Mouse (Mus musculus) liver, adult 2 months (tissue): ENCODE results near the gene Meaf6. TPM values are rescaled to one million over a fixed set of nuclear protein-coding genes. Genes with fewer than 3 reads are reported as not detected.

ENCODE experiments used
- DNase-seq: peaks from one replicate; pipeline ENCODE4 v3.0.0-alpha.2; 2011; ENCODE audit warnings: low read depth, low spot score; ENCODE audit errors: extremely low read depth
- H3K27ac ChIP-seq: fragments of 200-500 bp; replicated peaks from 2 replicates; pipeline ENCODE4 v1.5.1; 2012; ENCODE audit warnings: low read depth, mild to moderate bottlenecking, control low read depth, inconsistent platforms, low read length; ENCODE audit not compliant: insufficient read depth
- H3K27me3 ChIP-seq: fragments of 200-500 bp; 2 replicates; pipeline ENCODE4 v1.6.1; 2012; ENCODE audit warnings: mild to moderate bottlenecking, moderate library complexity, low read length, inconsistent platforms; ENCODE audit not compliant: control insufficient read depth, insufficient read depth
- H3K36me3 ChIP-seq: fragments of 200-500 bp; 2 replicates; pipeline ENCODE4 v1.6.1; 2012; ENCODE audit warnings: low read length, inconsistent platforms; ENCODE audit not compliant: control insufficient read depth, insufficient read depth
- H3K4me1 ChIP-seq: fragments of 200-500 bp; 2 replicates; pipeline ENCODE4 v1.6.1; 2011; ENCODE audit warnings: low read length; ENCODE audit not compliant: control insufficient read depth, insufficient read depth
- H3K4me3 ChIP-seq: fragments of 200-500 bp; 2 replicates; pipeline ENCODE4 v1.5.1; 2011; ENCODE audit warnings: low read depth, mild to moderate bottlenecking, control low read depth, low read length, moderate library complexity; ENCODE audit not compliant: insufficient read depth
- H3K79me2 ChIP-seq: fragments of 200-500 bp; 2 replicates; pipeline ENCODE4 v1.6.1; 2012; ENCODE audit warnings: inconsistent platforms, mild to moderate bottlenecking, low read length, moderate library complexity; ENCODE audit not compliant: control insufficient read depth, insufficient read depth
- H3K9ac ChIP-seq: fragments of 200-500 bp; 2 replicates; pipeline ENCODE4 v1.6.1; 2012; ENCODE audit warnings: low read depth, mild to moderate bottlenecking, control low read depth, inconsistent platforms, low read length
- CTCF ChIP-seq: fragments of 200-500 bp; IDR thresholded peaks from 2 replicates; pipeline ENCODE4 v1.5.1; 2011; ENCODE audit warnings: low read depth, low read length, control low read depth
- POLR2A ChIP-seq: fragments of 200-500 bp; IDR thresholded peaks from 2 replicates; pipeline ENCODE4 v1.6.1; 2011; ENCODE audit warnings: low read length, control low read depth; ENCODE audit not compliant: insufficient read depth; ENCODE audit errors: extremely low read depth
- WGBS: fragments of 180-500 bp; shearing (Covaris S2); methylation state at CpG from one replicate; pipeline ENCODE4 v1.1.7; 2018; 5-methylcytosine and 5-hydroxymethylcytosine counted together
- polyA plus RNA-seq: library from polyadenylated mRNA; depleted of rRNA; stranded (reverse); fragments of >200 nt; gene quantifications from 2 replicates; pipeline ENCODE4 v1.2.3, GENCODE M21; 2012
- total RNA-seq: library from RNA; depleted of rRNA; stranded (reverse); fragments of >200 nt; gene quantifications from 2 replicates; pipeline ENCODE4 v1.2.3, GENCODE M21; 2014

Gene Meaf6
- total and polyA plus RNA-seq, 2 experiments, result 4.7 to 5.9 TPM

DNA sequence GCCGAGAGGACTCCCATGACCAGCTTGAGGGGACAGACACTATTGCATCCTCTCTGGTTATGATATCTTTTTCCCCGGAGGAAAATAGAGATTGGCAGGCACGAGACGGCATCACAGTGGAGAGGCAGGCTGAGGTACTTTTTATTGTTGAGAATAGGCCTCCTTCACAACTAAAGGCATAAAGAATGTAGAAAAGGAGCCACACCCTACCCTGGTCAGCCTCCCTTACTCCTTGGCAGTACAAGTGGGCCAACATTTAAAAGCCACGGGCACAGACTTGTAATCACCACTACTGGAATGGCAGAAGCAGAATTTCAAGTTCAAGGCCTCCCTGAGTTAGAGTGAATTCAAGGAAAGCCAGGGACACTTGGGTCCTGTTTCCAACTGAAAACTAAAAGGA, 26.9 kb upstream of the Meaf6 start:
- TF ChIP-seq CTCF, result no peak
- TF ChIP-seq POLR2A, result no peak
- Histone ChIP-seq H3K79me2 (no peaks in the 10 kb centered on the region), H3K27ac (no peak overlapping the region), H3K27me3 (no peaks in the 10 kb centered on the region), H3K4me3 (no peak overlapping the region), H3K9ac (no peak overlapping the region), H3K36me3 (peaks cover 14% of the 10 kb centered on the region), H3K4me1 (peaks cover 1% of the 10 kb centered on the region; the same call in 1 of the 2 replicates)
- WGBS, result 57% methylated on average over 5 of the region's 5 CpGs
- DNase-seq, result no peak

DNA sequence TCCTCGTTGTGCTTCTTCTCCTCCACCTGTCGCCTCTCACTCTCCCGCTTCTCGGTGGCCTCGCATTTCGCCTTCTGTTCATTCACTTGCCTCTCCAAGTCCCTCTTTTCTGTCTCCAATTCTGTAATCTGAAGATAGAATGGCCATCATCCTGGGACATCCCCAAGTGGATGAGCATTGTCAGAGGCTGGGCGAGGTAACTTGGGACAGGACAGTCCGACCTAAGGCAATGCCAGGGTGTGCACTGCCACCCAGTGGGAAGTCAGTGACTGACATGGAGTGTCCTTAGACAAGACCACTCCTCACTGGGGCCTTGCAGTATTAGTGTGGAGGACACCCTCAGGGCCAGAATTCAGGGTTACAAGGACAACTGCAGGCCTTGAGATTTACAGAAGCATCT, 25.9 kb upstream of the Meaf6 start:
- peak; percentile 31 for DNase-seq
- H3K79me2 ChIP-seq, result no peaks in the 10 kb centered on the region
- H3K9ac ChIP-seq, result no peak overlapping the region
- TF ChIP-seq CTCF (peak; percentile 85), POLR2A (no peak)
- H3K27me3 ChIP-seq, result no peaks in the 10 kb centered on the region
- 13% methylated on average over 8 of the region's 8 CpGs for WGBS
- H3K4me3 ChIP-seq, result no peak overlapping the region
- H3K27ac ChIP-seq, result no peak overlapping the region
- H3K4me1 ChIP-seq, result peaks cover 1% of the 10 kb centered on the region; the same call in 1 of the 2 replicates
- H3K36me3 ChIP-seq, result peaks cover 5% of the 10 kb centered on the region; the same call in 1 of the 2 replicates

DNA sequence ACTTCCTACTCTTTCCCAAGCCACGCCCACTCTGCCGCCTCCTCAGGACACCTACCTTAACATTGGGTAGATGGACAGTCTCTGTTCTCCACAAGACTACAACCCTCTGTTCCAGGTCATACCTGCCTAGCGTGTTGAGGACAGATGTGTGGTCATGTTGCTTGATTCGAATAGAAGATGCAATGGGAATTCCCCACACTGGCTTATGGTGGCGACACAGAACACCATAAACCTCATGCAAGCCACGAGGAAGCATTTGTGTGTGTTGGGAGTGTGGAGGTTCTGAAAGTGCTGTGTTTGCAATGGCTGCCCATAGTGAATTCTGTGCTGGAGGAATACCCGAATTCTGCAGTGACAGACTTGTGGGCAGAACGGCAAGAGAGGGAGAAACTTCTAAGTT, 21.1 kb upstream of the Meaf6 start:
- Histone ChIP-seq H3K27me3 (no peaks in the 10 kb centered on the region), H3K4me1 (peaks cover 6% of the 10 kb centered on the region), H3K79me2 (peaks cover 10% of the 10 kb centered on the region; the same call in 1 of the 2 replicates), H3K9ac (no peak overlapping the region), H3K4me3 (no peak overlapping the region), H3K27ac (no peak overlapping the region), H3K36me3 (no peaks in the 10 kb centered on the region; the same call in 1 of the 2 replicates)
- TF ChIP-seq POLR2A (no peak), CTCF (no peak)
- 78% methylated on average over 8 of the region's 8 CpGs for WGBS
- DNase-seq, result no peak

DNA sequence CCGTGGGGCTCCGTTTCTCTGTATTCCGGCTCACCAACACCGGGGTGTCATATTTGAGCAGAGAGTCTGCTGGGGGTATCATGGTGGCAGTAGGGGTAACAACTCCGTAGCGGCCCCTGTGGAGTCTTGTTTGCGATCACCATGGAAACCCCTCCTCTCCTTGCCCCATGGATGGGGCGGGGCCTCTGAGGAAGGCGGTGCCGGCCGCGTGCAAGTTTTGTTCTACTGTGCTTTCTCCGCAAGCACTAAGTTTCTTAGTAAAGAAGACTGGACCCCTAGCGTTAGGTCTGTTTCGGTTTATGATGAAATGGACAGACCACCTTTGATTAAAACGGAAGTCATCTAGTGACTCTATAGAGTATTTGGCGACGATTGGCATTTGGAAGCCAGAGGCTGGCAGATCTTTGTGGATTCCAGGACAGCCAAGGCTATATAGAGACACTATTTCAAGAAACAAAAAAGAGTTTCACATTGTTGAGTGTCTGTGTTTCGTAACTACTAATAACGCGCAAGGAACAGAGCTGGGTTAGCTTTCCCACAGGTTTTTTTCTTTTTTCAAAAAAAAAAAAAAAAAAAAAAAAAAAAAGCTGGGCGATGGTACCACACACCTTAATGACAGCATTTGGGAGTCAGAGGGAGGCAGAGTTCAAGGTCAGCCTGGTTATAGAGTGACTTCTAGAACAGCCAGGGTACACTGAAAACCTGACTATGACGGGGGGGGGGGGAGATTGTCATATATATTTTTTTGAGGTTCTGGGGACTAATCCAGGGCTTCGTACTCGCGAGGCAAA, 19.2 kb upstream of the Meaf6 start, which contains the start of gene Dnali1:
Gene Dnali1 (minus strand): TSS at position 187 of the 791 bp plus-strand sequence.
- Histone ChIP-seq H3K79me2 (peaks cover 10% of the 10 kb centered on the region; the same call in 1 of the 2 replicates), H3K36me3 (peaks cover 13% of the 10 kb centered on the region), H3K27ac (peak within 1 kb of the TSS; percentile 70), H3K9ac (peak within 1 kb of the TSS; percentile 77), H3K27me3 (no peaks in the 10 kb centered on the region), H3K4me1 (peaks cover 5% of the 10 kb centered on the region), H3K4me3 (peak within 1 kb of the TSS; percentile 88)
- WGBS, result 3% methylated on average over 26 of the region's 26 CpGs
- no peak for TF ChIP-seq POLR2A
- no peak for TF ChIP-seq CTCF
- peak; percentile 72 for DNase-seq

DNA sequence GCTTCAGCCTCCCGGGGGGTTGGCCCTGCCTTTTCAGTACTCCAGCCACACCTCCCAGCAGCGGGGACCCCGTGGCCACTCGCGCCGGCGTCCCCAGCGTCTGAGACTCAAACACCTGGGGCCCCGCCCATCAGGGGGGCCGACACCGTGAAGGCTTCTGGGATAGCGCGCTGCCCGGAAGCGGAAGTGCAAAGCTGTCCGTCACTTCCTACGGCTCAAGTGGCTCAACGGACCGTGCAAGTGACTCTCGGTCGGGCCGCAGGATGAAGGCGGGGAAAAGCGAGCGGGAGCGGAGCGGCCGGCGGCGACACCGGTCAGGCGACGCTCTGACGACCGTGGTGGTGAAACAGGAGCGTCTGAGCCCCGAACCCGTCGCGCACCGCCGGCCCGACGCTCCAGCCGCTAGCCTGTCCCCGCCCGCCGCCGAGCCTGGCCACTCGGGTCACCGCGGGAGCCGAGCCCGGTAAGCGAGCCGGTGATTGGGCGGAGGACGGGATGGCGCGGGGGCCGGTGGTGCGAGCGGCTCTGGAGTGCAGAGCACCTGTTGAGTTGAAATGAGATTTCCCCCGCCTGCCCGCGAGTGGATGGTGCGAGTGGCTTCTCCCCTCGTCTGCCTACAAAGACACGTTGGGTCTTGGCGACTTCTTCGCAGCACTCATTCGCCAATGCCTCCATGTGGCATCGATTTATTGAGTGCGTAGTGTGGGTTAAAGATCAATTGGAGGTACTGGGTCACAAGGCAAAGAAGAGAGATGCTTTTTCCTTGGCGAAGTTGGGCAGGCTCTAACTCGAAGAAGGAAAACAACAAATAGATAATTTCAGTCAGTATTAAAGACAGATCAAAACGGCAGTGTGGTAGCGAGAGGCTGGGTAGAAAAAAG, 18.2 kb upstream of the Meaf6 start, which contains the start of gene Snip1:
Gene Snip1 (plus strand): TSS at position 183 of the 881 bp plus-strand sequence.
- under 1% methylated on average over 78 of the region's 78 CpGs for WGBS
- peak; percentile 83 for DNase-seq

More for the DNA sequence above, 18.2 kb upstream of the Meaf6 start, which contains the start of gene Snip1:
- peaks cover 21% of the 10 kb centered on the region for H3K36me3 ChIP-seq
- TF ChIP-seq CTCF (no peak), POLR2A (peak; percentile 88)
- peaks cover 10% of the 10 kb centered on the region; the same call in 1 of the 2 replicates for H3K79me2 ChIP-seq
- H3K9ac ChIP-seq, result peak within 1 kb of the TSS; percentile 90
- no peaks in the 10 kb centered on the region for H3K27me3 ChIP-seq
- H3K4me1 ChIP-seq, result peaks cover 5% of the 10 kb centered on the region
- H3K4me3 ChIP-seq, result peak within 1 kb of the TSS; percentile 88
- peak within 1 kb of the TSS; percentile 73 for H3K27ac ChIP-seq
